Comparison of ENCODE assay signal across 12 mouse cellular contexts in the genomic region with DNA sequence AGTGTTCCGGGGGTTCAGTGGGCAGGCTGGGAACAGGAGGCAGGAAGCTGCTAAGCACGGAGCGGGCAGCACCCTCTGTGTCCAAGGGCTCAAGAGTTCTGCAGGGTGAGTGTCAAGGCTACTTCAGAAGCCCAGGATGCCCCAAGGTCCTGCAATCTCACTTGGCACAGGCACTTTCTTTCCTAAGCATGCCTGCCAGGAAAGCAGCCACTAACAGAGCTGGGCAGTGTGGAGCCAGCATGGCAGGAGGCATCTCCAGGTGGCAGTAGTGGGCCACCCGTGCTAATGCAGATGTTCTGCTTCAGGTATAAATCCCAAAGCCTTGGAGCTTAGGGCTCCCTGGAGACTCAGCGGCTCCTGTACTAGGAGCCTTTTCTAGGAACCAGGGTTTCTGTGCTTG. TPM values are rescaled to one million over a fixed set of nuclear protein-coding genes. Genes with fewer than 3 reads are reported as not detected.
DNase-seq lines count a peak whose midpoint lies in the region; ATAC-seq and TF ChIP-seq lines count a peak whose summit lies in the region.
"Had no signal": no experiment of that assay in that cellular context is flagged by ENCODE, and none has a peak within 500 bp of the region (broad histone marks: within the 10 kb centered on the region; RNA-seq: fewer than 3 reads in every experiment).

No protein-coding gene starts in this region.

- H3K79me2 ChIP-seq in MEL (ENCODE audit: control insufficient read depth, insufficient read depth, low read length, poor library complexity), result peaks cover 21% of the 10 kb centered on the region; the same call in 1 of the 2 replicates

- TF ChIP-seq RAD21 in MEL (IDR thresholded peaks at IDR 0.05; ENCODE audit: low read depth, low read length), result peak; percentile 17; the same call in 1 of the 2 replicates

- H3K36me3 ChIP-seq in MEL (ENCODE audit: control insufficient read depth in 1 of 2, insufficient read depth in 2 of 2, low read length in 2 of 2), result peaks cover 0 to 52% of the 10 kb centered on the region in 2 experiments; a peak in 2 of 4 replicates
- H3K36me3 ChIP-seq in lung, postnatal 0 days (ENCODE audit: insufficient read depth, low read length), result peaks cover 38% of the 10 kb centered on the region
- peaks cover 4% of the 10 kb centered on the region for H3K36me3 ChIP-seq in intestine, embryonic 16.5 days (ENCODE audit: control insufficient read depth, insufficient read depth, low read length)

- H3K9ac ChIP-seq in MEL (ENCODE audit: control insufficient read depth, low read depth, low read length, poor library complexity, severe bottlenecking), result no peak overlapping the region
- no peak overlapping the region for H3K9ac ChIP-seq in lung, postnatal 0 days (replicated peaks; ENCODE audit: low read depth)
- no peak overlapping the region for H3K9ac ChIP-seq in intestine, embryonic 16.5 days (ENCODE audit: low read depth, low read length)
- H3K9ac ChIP-seq: embryonic facial prominence, embryonic 15.5 days; liver, embryonic 15.5 days; neural tube, embryonic 13.5 days had no signal

- TF ChIP-seq EP300 in MEL (IDR thresholded peaks at IDR 0.05; ENCODE audit: low read depth in 1 of 2, low read length in 2 of 2), result no peak
- TF ChIP-seq EP300 in lung, postnatal 0 days (IDR thresholded peaks at IDR 0.05), result no peak

- H3K4me3 ChIP-seq in layer of hippocampus, adult 2 months, result no peak overlapping the region
- no peak overlapping the region for H3K4me3 ChIP-seq in MEL (ENCODE audit: control insufficient read depth in 1 of 2, insufficient read depth in 1 of 2, low read depth in 2 of 2, low read length in 2 of 2)
- H3K4me3 ChIP-seq in bone marrow, adult 2 months (replicated peaks; ENCODE audit: control insufficient read depth, low read depth, low read length), result no peak overlapping the region
- no peak overlapping the region for H3K4me3 ChIP-seq in lung, postnatal 0 days (ENCODE audit: low read depth, low read length)
- H3K4me3 ChIP-seq in intestine, embryonic 16.5 days (ENCODE audit: low read length), result no peak overlapping the region
- H3K4me3 ChIP-seq: embryonic facial prominence, embryonic 15.5 days; liver, embryonic 15.5 days; neural tube, embryonic 13.5 days had no signal

- no peaks in the 10 kb centered on the region for H3K27me3 ChIP-seq in MEL (ENCODE audit: control insufficient read depth in 1 of 2, insufficient read depth in 2 of 2, low read length in 2 of 2)
- no peaks in the 10 kb centered on the region for H3K27me3 ChIP-seq in lung, postnatal 0 days (replicated peaks; ENCODE audit: insufficient read depth, low read length)
- H3K27me3 ChIP-seq in intestine, embryonic 16.5 days (replicated peaks; ENCODE audit: control insufficient read depth, insufficient read depth, low read length), result no peaks in the 10 kb centered on the region
- H3K27me3 ChIP-seq: embryonic facial prominence, embryonic 15.5 days; liver, embryonic 15.5 days; neural tube, embryonic 13.5 days had no signal

- no peak for TF ChIP-seq POLR2A in MEL (IDR thresholded peaks at IDR 0.05; ENCODE audit: control insufficient read depth in 1 of 2, insufficient read depth in 1 of 2, low read depth in 1 of 2, low read length in 2 of 2, poor library complexity in 1 of 2)
- TF ChIP-seq POLR2A in bone marrow, adult 2 months (IDR thresholded peaks at IDR 0.05; ENCODE audit: borderline replicate concordance, control insufficient read depth, low read depth, low read length), result no peak

- no peaks in the 10 kb centered on the region for H3K9me3 ChIP-seq in MEL (replicated peaks; ENCODE audit: insufficient read depth, low read length)
- H3K9me3 ChIP-seq in lung, postnatal 0 days (ENCODE audit: low read length), result no peaks in the 10 kb centered on the region
- no peaks in the 10 kb centered on the region for H3K9me3 ChIP-seq in intestine, embryonic 16.5 days (ENCODE audit: control insufficient read depth, low read length)
- H3K9me3 ChIP-seq: embryonic facial prominence, embryonic 15.5 days; liver, embryonic 15.5 days; neural tube, embryonic 13.5 days had no signal

- H3K4me1 ChIP-seq in MEL (ENCODE audit: control insufficient read depth in 1 of 2, insufficient read depth in 2 of 2, low read length in 2 of 2), result no peaks in the 10 kb centered on the region
- no peaks in the 10 kb centered on the region for H3K4me1 ChIP-seq in bone marrow, adult 2 months (ENCODE audit: control insufficient read depth, insufficient read depth, low read length)
- peaks cover 20% of the 10 kb centered on the region for H3K4me1 ChIP-seq in lung, postnatal 0 days (ENCODE audit: insufficient read depth, low read depth, low read length)
- peaks cover 27% of the 10 kb centered on the region for H3K4me1 ChIP-seq in intestine, embryonic 16.5 days (ENCODE audit: control insufficient read depth, insufficient read depth, low read length)

- 84% methylated on average over 5 of the region's 5 CpGs for WGBS in bone marrow, adult 2 months
- WGBS in lung, postnatal 0 days, result 84% methylated on average over 5 of the region's 5 CpGs
- WGBS in intestine, embryonic 16.5 days, result 82% methylated on average over 5 of the region's 5 CpGs

- peak; percentile 66 for TF ChIP-seq CTCF in layer of hippocampus, adult 2 months (conservative IDR thresholded peaks at IDR 0.05)
- peak in 2 of 3 experiments; percentile 44 to 45; a peak in 4 of 6 replicates for TF ChIP-seq CTCF in MEL (IDR thresholded peaks at IDR 0.05 in 2 of 3, conservative IDR thresholded peaks at IDR 0.05 in 1 of 3; ENCODE audit: control insufficient read depth in 1 of 3, insufficient read depth in 1 of 3, low read depth in 2 of 3, low read length in 3 of 3, poor library complexity in 1 of 3, severe bottlenecking in 1 of 3)
- peak; percentile 61 for TF ChIP-seq CTCF in bone marrow, adult 2 months (IDR thresholded peaks at IDR 0.05; ENCODE audit: control insufficient read depth, insufficient read depth, low read length)
- peak; percentile 73 for TF ChIP-seq CTCF in lung, postnatal 0 days (IDR thresholded peaks at IDR 0.05)

- no peak for DNase-seq in layer of hippocampus, adult 2 months (ENCODE audit: low spot score in 2 of 2)
- no peak for DNase-seq in layer of hippocampus, adult 9-10 months (ENCODE audit: low spot score)
- DNase-seq in MEL (ENCODE audit: low read depth, low spot score), result no peak
- peak; percentile 51 for DNase-seq in lung, postnatal 0 days (ENCODE audit: low spot score)
- DNase-seq in spleen, postnatal 14 days (ENCODE audit: low spot score in 2 of 2), result no peak
- DNase-seq in left cerebral cortex, adult 9 months (ENCODE audit: low spot score in 2 of 2), result no peak

- H3K27ac ChIP-seq in layer of hippocampus, adult 2 months, result no peak overlapping the region
- H3K27ac ChIP-seq in MEL (ENCODE audit: control insufficient read depth, low read depth, low read length), result no peak overlapping the region
- H3K27ac ChIP-seq in bone marrow, adult 2 months (ENCODE audit: control insufficient read depth, insufficient read depth, low read depth, low read length, poor library complexity), result no peak overlapping the region
- H3K27ac ChIP-seq in lung, postnatal 0 days (ENCODE audit: low read length), result no peak overlapping the region
- H3K27ac ChIP-seq in intestine, embryonic 16.5 days (ENCODE audit: low read length), result no peak overlapping the region
- H3K27ac ChIP-seq: embryonic facial prominence, embryonic 15.5 days; liver, embryonic 15.5 days; neural tube, embryonic 13.5 days had no signal

- peak; percentile 32; the same call in 1 of the 2 replicates for ATAC-seq in lung, postnatal 0 days
- no peak for ATAC-seq in intestine, embryonic 16.5 days
- ATAC-seq: activated CD4-positive, CD25-positive, alpha-beta regulatory T cell, adult 4 months had no signal

- no peak overlapping the region for H3K4me2 ChIP-seq in lung, postnatal 0 days (replicated peaks; ENCODE audit: low read depth, low read length)
- H3K4me2 ChIP-seq in intestine, embryonic 16.5 days (ENCODE audit: low read depth, low read length), result no peak overlapping the region
- H3K4me2 ChIP-seq: embryonic facial prominence, embryonic 15.5 days; liver, embryonic 15.5 days; neural tube, embryonic 13.5 days had no signal

TF ChIP-seq in MEL, 35 proteins besides CTCF, POLR2A, EP300 and RAD21:
- TF ChIP-seq ZKSCAN1 (IDR thresholded peaks at IDR 0.05; ENCODE audit: low read depth, low read length) (no peak), SMC3 (IDR thresholded peaks at IDR 0.05; ENCODE audit: low read depth, low read length) (peak; percentile 48)
TF ChIP-seq in MEL: peak in this region for 1.

RNA-seq across cellular contexts. Expression of a gene that starts 31.6 kb away (rescaled TPM):
- total RNA-seq in layer of hippocampus, adult 2 months (2021), result 100 to 1,000 TPM; 133 to 135 TPM
- total RNA-seq in MEL (2012; rRNA removed), result 116 and 136 TPM in 2 replicates
- 100 to 1,000 TPM in 1 of 2 experiments, not detected in 1; 299 TPM for polyA plus RNA-seq in MEL (2012; ENCODE audit: insufficient read depth in 1 of 2, insufficient read length in 2 of 2, low read depth in 1 of 2, low replicate concordance in 2 of 2, missing spikeins in 1 of 2)
- 62.3 and 67.5 TPM in 2 replicates for polyA plus RNA-seq in bone marrow, adult 2 months (2011; ENCODE audit: insufficient read depth, insufficient read length, low replicate concordance, missing spikeins)
- 69.5 and 75.7 TPM in 2 replicates for polyA plus RNA-seq in lung, postnatal 0 days (2015; fragmentation: Nextera tagmentation; extraction: Ambion mirVana)
- polyA plus RNA-seq in intestine, embryonic 16.5 days (2015; fragmentation: Nextera tagmentation; extraction: Ambion mirVana), result 25.4 and 26.9 TPM in 2 replicates

RNA-seq across cellular contexts. Expression of a gene that starts 34.4 kb away (rescaled TPM):
- total RNA-seq in layer of hippocampus, adult 2 months (2021), result 10 to 100 TPM; 23.8 to 28.5 TPM
- 100 and 102 TPM in 2 replicates for total RNA-seq in MEL (2012; rRNA removed)
- 100 to 1,000 TPM in 1 of 2 experiments, not detected in 1; 389 TPM for polyA plus RNA-seq in MEL (2012; ENCODE audit: insufficient read depth in 1 of 2, insufficient read length in 2 of 2, low read depth in 1 of 2, low replicate concordance in 2 of 2, missing spikeins in 1 of 2)
- polyA plus RNA-seq in bone marrow, adult 2 months (2011; ENCODE audit: insufficient read depth, insufficient read length, low replicate concordance, missing spikeins), result 34.1 and 37.8 TPM in 2 replicates
- 43.2 and 52.1 TPM in 2 replicates for polyA plus RNA-seq in lung, postnatal 0 days (2015; fragmentation: Nextera tagmentation; extraction: Ambion mirVana)
- 15.8 and 18.2 TPM in 2 replicates for polyA plus RNA-seq in intestine, embryonic 16.5 days (2015; fragmentation: Nextera tagmentation; extraction: Ambion mirVana)

RNA-seq across cellular contexts. Expression of a gene that starts 42.2 kb away (rescaled TPM):
- 10 to 100 TPM; 45.5 to 46.8 TPM for total RNA-seq in layer of hippocampus, adult 2 months (2021)
- total RNA-seq in MEL (2012; rRNA removed), result 4.0 and 7.4 TPM in 2 replicates
- 1 to 10 TPM in 1 of 2 experiments, not detected in 1; 6.6 TPM for polyA plus RNA-seq in MEL (2012; ENCODE audit: insufficient read depth in 1 of 2, insufficient read length in 2 of 2, low read depth in 1 of 2, low replicate concordance in 2 of 2, missing spikeins in 1 of 2)
- polyA plus RNA-seq in bone marrow, adult 2 months (2011; ENCODE audit: insufficient read depth, insufficient read length, low replicate concordance, missing spikeins), result 15.3 and 17.0 TPM in 2 replicates
- 18.7 and 25.5 TPM in 2 replicates for polyA plus RNA-seq in lung, postnatal 0 days (2015; fragmentation: Nextera tagmentation; extraction: Ambion mirVana)
- polyA plus RNA-seq in intestine, embryonic 16.5 days (2015; fragmentation: Nextera tagmentation; extraction: Ambion mirVana), result 7.9 and 8.5 TPM in 2 replicates
- polyA plus RNA-seq: activated CD4-positive, CD25-positive, alpha-beta regulatory T cell, adult 4 months had no signal
